Mouse (Mus musculus) heart, embryonic 14.5 days (tissue): ENCODE measurements at regions not wholly inside any gene's neighbourhood (a gene's known extent, or its start where the extent isn't known, plus 50 kb on each side); places are given as distances from the start of the nearest gene placed in this dataset.

Experiments used
- ATAC-seq: fragments of 200-750 bp; cut with Nextera tagmentation; 2 replicates; pipeline ENCODE4 v1.8.0; 2017; ENCODE audit warnings: low read depth, moderate TSS enrichment; ENCODE audit not compliant: insufficient number of reproducible peaks, insufficient read depth, low FRiP score
- H3K27ac ChIP-seq, 2 experiments: fragments of 200-500 bp in 1 of 2; fragments of 300-500 bp in 1 of 2; sonication (generic) in 1 of 2; replicated peaks in 1 of 2; 2 replicates each; pipeline ENCODE4 v1.5.1; 2012 to 2014; ENCODE audit warnings: low read depth in 2 of 2, low read length in 2 of 2, control low read depth in 1 of 2, mild to moderate bottlenecking in 1 of 2, mixed read lengths in 1 of 2; ENCODE audit not compliant: control insufficient read depth in 1 of 2, insufficient read depth in 1 of 2
- H3K27me3 ChIP-seq: fragments of 300-500 bp; sonication (generic); 2 replicates; pipeline ENCODE4 v1.6.1; 2014; ENCODE audit warnings: mild to moderate bottlenecking, low read length, control low read depth; ENCODE audit not compliant: control insufficient read depth, insufficient read depth
- H3K36me3 ChIP-seq: fragments of 300-500 bp; sonication (generic); 2 replicates; pipeline ENCODE4 v1.6.1; 2014; ENCODE audit warnings: mild to moderate bottlenecking, control low read depth, low read length, mixed read lengths; ENCODE audit not compliant: control insufficient read depth, insufficient read depth
- H3K4me1 ChIP-seq, 2 experiments: fragments of 200-500 bp in 1 of 2; fragments of 300-500 bp in 1 of 2; sonication (generic) in 1 of 2; 2 replicates each; pipeline ENCODE4 v1.6.1; 2012 to 2014; ENCODE audit warnings: low read length in 2 of 2, control low read depth in 1 of 2, mixed read lengths in 1 of 2; ENCODE audit not compliant: control insufficient read depth in 2 of 2, insufficient read depth in 2 of 2
- H3K4me2 ChIP-seq: fragments of 300-500 bp; sonication (generic); 2 replicates; pipeline ENCODE4 v1.6.1; 2014; ENCODE audit warnings: mild to moderate bottlenecking, low read length
- H3K4me3 ChIP-seq, 2 experiments: fragments of 200-500 bp in 1 of 2; fragments of 300-500 bp in 1 of 2; sonication (generic) in 1 of 2; 2 replicates each; pipeline ENCODE4 v1.5.1; 2012 to 2014; ENCODE audit warnings: low read length in 2 of 2, mild to moderate bottlenecking in 2 of 2, control low read depth in 1 of 2, low read depth in 1 of 2, moderate library complexity in 1 of 2; ENCODE audit not compliant: control insufficient read depth in 1 of 2, insufficient read depth in 1 of 2
- H3K9ac ChIP-seq: fragments of 300-500 bp; sonication (generic); 2 replicates; pipeline ENCODE4 v1.6.1; 2014; ENCODE audit warnings: mild to moderate bottlenecking, low read length
- H3K9me3 ChIP-seq: fragments of 300-500 bp; sonication (generic); 2 replicates; pipeline ENCODE4 v1.6.1; 2016; ENCODE audit warnings: low read length, control low read depth; ENCODE audit not compliant: control insufficient read depth
- WGBS: fragments of 180-500 bp; shearing (Covaris S2); extraction: QIAGEN DNeasy Blood & Tissue Kit; methylation state at CpG from one replicate; pipeline ENCODE4 v1.1.7; 2014; 5-methylcytosine and 5-hydroxymethylcytosine counted together

DNA sequence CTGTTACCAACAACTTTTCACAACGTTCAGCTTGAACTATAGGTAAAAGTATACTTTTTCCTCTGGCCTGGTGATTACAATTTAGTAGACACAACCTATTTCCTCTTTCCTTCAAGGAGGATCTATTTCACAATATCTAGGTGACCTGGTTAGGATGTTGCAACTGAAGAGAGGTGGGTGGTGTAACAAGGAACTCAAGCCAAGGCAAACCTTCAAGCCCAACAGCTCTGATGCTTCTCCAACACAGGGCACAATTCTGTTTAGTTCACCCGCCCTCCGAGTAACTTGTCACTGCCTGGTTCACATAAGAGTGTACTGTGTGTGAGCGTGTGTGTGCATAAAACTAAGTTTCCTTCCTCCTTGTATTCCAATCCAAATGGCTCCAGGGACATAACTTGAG lies 161.2 kb upstream of the Far2 start:
- Histone ChIP-seq H3K4me2 (no peak overlapping the region), H3K9me3 (no peaks in the 10 kb centered on the region), H3K36me3 (no peaks in the 10 kb centered on the region), H3K27me3 (no peaks in the 10 kb centered on the region), H3K4me1 (no peaks in the 10 kb centered on the region), H3K9ac (no peak overlapping the region), H3K4me3 (no peak overlapping the region), H3K27ac (no peak overlapping the region)
- 77% methylated on average over 4 of the region's 4 CpGs for WGBS
- no peak for ATAC-seq

GRCm38 (mm10) chr6:147919697-147920096 lies 127.4 kb upstream of the Far2 start:
- no peaks in the 10 kb centered on the region for H3K9me3 ChIP-seq
- no peak overlapping the region for H3K9ac ChIP-seq
- no peak overlapping the region for H3K27ac ChIP-seq
- no peak overlapping the region for H3K4me3 ChIP-seq
- no peaks in the 10 kb centered on the region for H3K36me3 ChIP-seq
- no peak for ATAC-seq
- H3K4me1 ChIP-seq: no peaks in the 10 kb centered on the region
- 89% methylated on average over 1 of the region's 1 CpGs for WGBS
- H3K4me2 ChIP-seq: no peak overlapping the region
- H3K27me3 ChIP-seq: no peaks in the 10 kb centered on the region

DNA sequence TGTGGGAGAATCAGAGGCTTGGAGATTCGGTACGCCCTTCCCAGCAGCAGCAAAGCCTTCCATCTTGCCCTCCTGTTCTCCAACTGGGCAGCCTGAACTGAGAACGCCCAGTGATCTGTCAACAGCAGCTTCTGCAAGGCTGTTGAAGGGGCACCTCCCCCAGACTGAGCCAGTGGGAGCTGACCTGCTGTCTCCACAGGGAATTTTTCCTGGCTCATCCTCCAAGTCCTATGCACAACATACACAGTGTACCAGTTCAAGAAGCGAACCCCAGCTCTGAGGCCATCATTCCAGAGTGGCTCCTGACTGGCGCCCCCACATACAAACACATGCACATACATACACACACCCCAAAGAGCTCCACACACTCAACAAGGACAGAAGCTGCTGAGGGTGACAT lies 126.0 kb upstream of the Far2 start:
- no peak overlapping the region for H3K4me2 ChIP-seq
- no peaks in the 10 kb centered on the region for H3K27me3 ChIP-seq
- no peaks in the 10 kb centered on the region for H3K4me1 ChIP-seq
- H3K9me3 ChIP-seq: no peaks in the 10 kb centered on the region
- no peak for ATAC-seq
- H3K36me3 ChIP-seq: no peaks in the 10 kb centered on the region
- H3K27ac ChIP-seq: no peak overlapping the region
- no peak overlapping the region for H3K9ac ChIP-seq
- WGBS: 46% methylated on average over 5 of the region's 5 CpGs
- no peak overlapping the region for H3K4me3 ChIP-seq

DNA sequence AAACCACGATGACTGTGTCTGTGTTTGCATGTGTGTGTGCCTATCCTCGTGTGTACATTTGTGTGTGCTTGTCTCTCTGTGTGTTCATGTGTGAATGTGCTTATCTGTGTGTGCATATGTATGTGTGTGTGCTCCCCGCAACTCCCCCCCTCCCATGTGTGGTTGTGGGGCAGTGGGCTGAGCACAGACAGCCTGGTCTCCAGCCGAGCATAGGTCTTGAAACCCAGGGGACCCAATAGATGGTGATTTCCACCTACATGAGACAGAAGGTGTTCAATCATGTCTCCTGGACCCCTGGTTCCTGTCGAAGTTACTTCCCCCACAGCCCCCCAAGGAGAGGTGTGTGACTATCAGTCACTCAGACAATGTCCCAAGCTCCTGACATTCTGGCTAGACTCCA lies 124.6 kb upstream of the Far2 start:
- no peaks in the 10 kb centered on the region for H3K27me3 ChIP-seq
- H3K36me3 ChIP-seq: no peaks in the 10 kb centered on the region
- H3K9me3 ChIP-seq: no peaks in the 10 kb centered on the region
- no peak overlapping the region for H3K4me3 ChIP-seq
- ATAC-seq: no peak
- H3K4me1 ChIP-seq: no peaks in the 10 kb centered on the region
- H3K4me2 ChIP-seq: no peak overlapping the region
- no peak overlapping the region for H3K9ac ChIP-seq
- no peak overlapping the region for H3K27ac ChIP-seq
- 63% methylated on average over 5 of the region's 5 CpGs for WGBS

DNA sequence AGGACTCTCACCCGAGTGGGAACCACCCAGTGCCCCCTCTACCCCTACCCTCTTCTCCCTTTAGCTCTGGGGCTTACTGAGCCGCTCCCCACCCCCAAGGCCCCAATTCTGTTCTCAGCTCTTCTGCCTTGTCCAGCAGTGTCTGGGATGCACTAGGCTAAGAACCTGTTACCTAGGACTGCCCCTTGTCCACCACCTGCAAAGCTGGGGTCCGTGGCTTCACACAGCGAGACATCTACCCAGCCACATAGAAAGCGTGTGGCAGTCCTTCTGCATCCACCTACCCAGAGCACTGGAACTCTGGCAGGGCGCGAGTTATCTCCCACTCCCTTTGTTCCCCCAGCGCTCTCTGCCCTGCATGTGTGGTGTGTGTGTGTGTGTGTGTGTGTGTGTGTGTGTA lies 123.8 kb upstream of the Far2 start:
- Histone ChIP-seq H3K36me3 (no peaks in the 10 kb centered on the region), H3K4me1 (no peaks in the 10 kb centered on the region), H3K9ac (no peak overlapping the region), H3K4me2 (no peak overlapping the region), H3K27ac (no peak overlapping the region), H3K27me3 (no peaks in the 10 kb centered on the region), H3K4me3 (no peak overlapping the region), H3K9me3 (no peaks in the 10 kb centered on the region)
- no peak for ATAC-seq
- 83% methylated on average over 8 of the region's 8 CpGs for WGBS

DNA sequence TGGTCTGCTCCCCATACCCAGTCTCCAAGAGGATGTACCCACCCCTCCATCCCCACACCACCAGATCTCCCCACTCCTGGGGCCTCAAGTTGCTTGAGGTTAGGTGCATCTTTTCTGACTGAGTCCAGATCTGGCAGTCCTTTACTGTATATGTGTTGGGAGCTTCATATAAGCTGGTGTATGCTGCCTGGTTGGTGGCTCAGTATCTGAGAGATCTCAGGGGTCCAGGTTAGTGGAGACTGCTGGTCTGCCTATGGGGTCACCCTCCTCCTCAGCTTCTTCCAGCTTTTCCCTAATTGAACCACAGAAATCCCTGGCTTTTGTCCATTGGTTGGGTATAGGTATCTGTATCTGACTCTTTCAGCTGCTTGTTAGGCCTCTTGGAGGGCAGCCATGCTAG lies 118.1 kb upstream of the Far2 start:
- H3K4me3 ChIP-seq: no peak overlapping the region
- no peaks in the 10 kb centered on the region for H3K9me3 ChIP-seq
- no peak for ATAC-seq
- H3K36me3 ChIP-seq: no peaks in the 10 kb centered on the region
- H3K4me1 ChIP-seq: no peaks in the 10 kb centered on the region
- no peak overlapping the region for H3K4me2 ChIP-seq
- no peak overlapping the region for H3K9ac ChIP-seq
- no peaks in the 10 kb centered on the region for H3K27me3 ChIP-seq
- no peak overlapping the region for H3K27ac ChIP-seq

GRCm38 (mm10) chr6:147944020-147944419 lies 103.0 kb upstream of the Far2 start:
- H3K36me3 ChIP-seq: no peaks in the 10 kb centered on the region
- 59% methylated on average over 3 of the region's 3 CpGs for WGBS
- no peak overlapping the region for H3K9ac ChIP-seq
- no peaks in the 10 kb centered on the region; the same call in 1 of the 2 replicates for H3K9me3 ChIP-seq
- H3K27me3 ChIP-seq: no peaks in the 10 kb centered on the region
- H3K4me3 ChIP-seq: no peak overlapping the region
- peaks cover 0 to 4% of the 10 kb centered on the region in 2 experiments; a peak in 1 of 4 replicates for H3K4me1 ChIP-seq
- no peak overlapping the region for H3K4me2 ChIP-seq
- H3K27ac ChIP-seq: no peak overlapping the region
- no peak for ATAC-seq

- 74% methylated on average over 4 of the region's 4 CpGs for WGBS
These were observed 102.0 kb upstream of the Far2 start for GRCm38 (mm10) chr6:147944940-147945676.

More at GRCm38 (mm10) chr6:147944940-147945676, 102.0 kb upstream of the Far2 start:
- H3K27me3 ChIP-seq: no peaks in the 10 kb centered on the region
- H3K9me3 ChIP-seq: no peaks in the 10 kb centered on the region; the same call in 1 of the 2 replicates
- no peak overlapping the region for H3K4me3 ChIP-seq
- no peak overlapping the region for H3K4me2 ChIP-seq
- no peaks in the 10 kb centered on the region for H3K36me3 ChIP-seq
- no peak for ATAC-seq
- H3K9ac ChIP-seq: no peak overlapping the region
- no peaks in the 10 kb centered on the region for H3K4me1 ChIP-seq
- no peak overlapping the region for H3K27ac ChIP-seq
